Mouse (Mus musculus) embryonic facial prominence, embryonic 13.5 days (tissue): ENCODE measurements around the gene Supt6. TPM values are rescaled to one million over a fixed set of nuclear protein-coding genes. Genes with fewer than 3 reads are reported as not detected.

Source experiments
- ATAC-seq: fragments of 200-750 bp; cut with Nextera tagmentation; 2 replicates; pipeline ENCODE4 v1.8.0; 2017; ENCODE audit warnings: low read depth; ENCODE audit not compliant: insufficient number of reproducible peaks, insufficient read depth, low FRiP score, low TSS enrichment
- H3K27ac ChIP-seq: fragments of 300-500 bp; sonication (generic); 2 replicates; pipeline ENCODE4 v1.5.1; 2015; ENCODE audit warnings: moderate library complexity, mild to moderate bottlenecking, inconsistent platforms
- H3K27me3 ChIP-seq: fragments of 300-500 bp; sonication (generic); 2 replicates; pipeline ENCODE4 v1.6.1; 2015; ENCODE audit warnings: mild to moderate bottlenecking, inconsistent platforms
- H3K36me3 ChIP-seq: fragments of 300-500 bp; sonication (generic); 2 replicates; pipeline ENCODE4 v1.6.1; 2015; ENCODE audit warnings: mild to moderate bottlenecking, inconsistent platforms
- H3K4me1 ChIP-seq: fragments of 300-500 bp; sonication (generic); 2 replicates; pipeline ENCODE4 v1.6.1; 2015; ENCODE audit warnings: inconsistent platforms
- H3K4me2 ChIP-seq: fragments of 300-500 bp; sonication (generic); 2 replicates; pipeline ENCODE4 v1.6.1; 2015; ENCODE audit warnings: moderate library complexity, mild to moderate bottlenecking, inconsistent platforms
- H3K4me3 ChIP-seq: fragments of 300-500 bp; sonication (generic); 2 replicates; pipeline ENCODE4 v1.5.1; 2015; ENCODE audit warnings: mild to moderate bottlenecking, inconsistent platforms
- H3K9ac ChIP-seq: fragments of 300-500 bp; sonication (generic); 2 replicates; pipeline ENCODE4 v1.6.1; 2015; ENCODE audit warnings: mild to moderate bottlenecking, inconsistent platforms
- H3K9me3 ChIP-seq: fragments of 300-500 bp; sonication (generic); 2 replicates; pipeline ENCODE4 v1.6.1; 2016; ENCODE audit warnings: inconsistent platforms
- WGBS: fragments of 180-500 bp; shearing (Covaris S2); methylation state at CpG from one replicate; pipeline ENCODE4 v1.1.7; 2015; ENCODE audit warnings: mixed read lengths; 5-methylcytosine and 5-hydroxymethylcytosine counted together
- polyA plus RNA-seq: library from polyadenylated mRNA; unstranded; fragments of >200 nt; fragmentation: Nextera tagmentation; extraction: Ambion mirVana; gene quantifications from 2 replicates; pipeline ENCODE4 v1.2.1, GENCODE M21; 2015

Supt6 gene
- polyA plus RNA-seq, 1 experiment from 2014 or later = 30.3 TPM

- ATAC-seq = no peak
Measured at GRCm38 (mm10) chr11:78215709-78216317, 30.0 kb downstream of the Supt6 start.

GRCm38 (mm10) chr11:78213086-78213817 is 32.5 kb downstream of the Supt6 start:
- Histone ChIP-seq H3K4me1 (no peaks in the 10 kb centered on the region), H3K9me3 (no peaks in the 10 kb centered on the region), H3K36me3 (peaks cover 98% of the 10 kb centered on the region), H3K4me3 (no peak overlapping the region), H3K9ac (no peak overlapping the region), H3K4me2 (no peak overlapping the region), H3K27ac (no peak overlapping the region), H3K27me3 (no peaks in the 10 kb centered on the region)
- ATAC-seq = no peak
- WGBS = 95% methylated on average over 14 of the region's 14 CpGs

More at GRCm38 (mm10) chr11:78215709-78216317, 30.0 kb downstream of the Supt6 start:
- H3K9me3 ChIP-seq = no peaks in the 10 kb centered on the region
- H3K9ac ChIP-seq = no peak overlapping the region
- WGBS = 89% methylated on average over 11 of the region's 11 CpGs
- no peak overlapping the region for H3K4me3 ChIP-seq
- H3K36me3 ChIP-seq = peaks cover 97% of the 10 kb centered on the region
- H3K27ac ChIP-seq = no peak overlapping the region
- H3K4me1 ChIP-seq = no peaks in the 10 kb centered on the region
- no peaks in the 10 kb centered on the region for H3K27me3 ChIP-seq
- H3K4me2 ChIP-seq = no peak overlapping the region

GRCm38 (mm10) chr11:78211513-78211912 is 34.3 kb downstream of the Supt6 start:
- no peaks in the 10 kb centered on the region for H3K27me3 ChIP-seq

GRCm38 (mm10) chr11:78210615-78211014 is 35.2 kb downstream of the Supt6 start:
- no peaks in the 10 kb centered on the region for H3K9me3 ChIP-seq
- 68% methylated on average over 7 of the region's 7 CpGs for WGBS
- no peak overlapping the region for H3K27ac ChIP-seq
- no peak overlapping the region for H3K4me2 ChIP-seq
- ATAC-seq = no peak
- peaks cover 99% of the 10 kb centered on the region for H3K36me3 ChIP-seq
- no peak overlapping the region for H3K4me3 ChIP-seq
- H3K27me3 ChIP-seq = no peaks in the 10 kb centered on the region
- no peaks in the 10 kb centered on the region for H3K4me1 ChIP-seq
- no peak overlapping the region for H3K9ac ChIP-seq

More at GRCm38 (mm10) chr11:78211513-78211912, 34.3 kb downstream of the Supt6 start:
- Histone ChIP-seq H3K9ac (no peak overlapping the region), H3K4me1 (no peaks in the 10 kb centered on the region), H3K36me3 (peaks cover 99% of the 10 kb centered on the region), H3K9me3 (no peaks in the 10 kb centered on the region), H3K27ac (no peak overlapping the region), H3K4me2 (no peak overlapping the region), H3K4me3 (no peak overlapping the region)
- WGBS = 80% methylated on average over 5 of the region's 5 CpGs
- ATAC-seq = no peak

GRCm38 (mm10) chr11:78209886-78210285 is 35.9 kb downstream of the Supt6 start:
- Histone ChIP-seq H3K4me3 (no peak overlapping the region), H3K9ac (no peak overlapping the region), H3K27me3 (no peaks in the 10 kb centered on the region), H3K9me3 (no peaks in the 10 kb centered on the region), H3K27ac (no peak overlapping the region), H3K4me1 (no peaks in the 10 kb centered on the region), H3K36me3 (peaks cover 100% of the 10 kb centered on the region), H3K4me2 (no peak overlapping the region)
- ATAC-seq = no peak
- WGBS = 93% methylated on average over 6 of the region's 6 CpGs

- Histone ChIP-seq H3K9ac (no peak overlapping the region), H3K36me3 (peaks cover 93% of the 10 kb centered on the region), H3K27me3 (no peaks in the 10 kb centered on the region), H3K9me3 (no peaks in the 10 kb centered on the region), H3K4me3 (no peak overlapping the region), H3K27ac (no peak overlapping the region), H3K4me1 (no peaks in the 10 kb centered on the region), H3K4me2 (no peak overlapping the region)
- WGBS = 89% methylated on average over 7 of the region's 7 CpGs
- ATAC-seq = no peak
Measured at GRCm38 (mm10) chr11:78207190-78207589, 38.6 kb downstream of the Supt6 start.

GRCm38 (mm10) chr11:78205361-78206206 is 40.2 kb downstream of the Supt6 start:
- Histone ChIP-seq H3K9me3 (no peaks in the 10 kb centered on the region), H3K27ac (no peak overlapping the region), H3K27me3 (no peaks in the 10 kb centered on the region), H3K4me1 (no peaks in the 10 kb centered on the region), H3K4me3 (no peak overlapping the region), H3K9ac (no peak overlapping the region), H3K4me2 (no peak overlapping the region), H3K36me3 (peaks cover 77% of the 10 kb centered on the region)
- WGBS = 79% methylated on average over 13 of the region's 13 CpGs
- no peak for ATAC-seq

GRCm38 (mm10) chr11:78204287-78204686 is 41.5 kb downstream of the Supt6 start:
- no peak overlapping the region for H3K4me2 ChIP-seq
- 85% methylated on average over 6 of the region's 6 CpGs for WGBS
- H3K36me3 ChIP-seq = peaks cover 64% of the 10 kb centered on the region
- H3K27ac ChIP-seq = no peak overlapping the region
- no peak for ATAC-seq
- no peak overlapping the region for H3K4me3 ChIP-seq
- no peaks in the 10 kb centered on the region for H3K4me1 ChIP-seq
- H3K9me3 ChIP-seq = no peaks in the 10 kb centered on the region
- H3K27me3 ChIP-seq = no peaks in the 10 kb centered on the region
- H3K9ac ChIP-seq = no peak overlapping the region

- H3K27me3 ChIP-seq = no peaks in the 10 kb centered on the region
- peaks cover 45% of the 10 kb centered on the region for H3K36me3 ChIP-seq
- WGBS = 95% methylated on average over 3 of the region's 3 CpGs
- no peak overlapping the region for H3K4me3 ChIP-seq
- no peaks in the 10 kb centered on the region for H3K4me1 ChIP-seq
- no peak overlapping the region for H3K9ac ChIP-seq
- no peaks in the 10 kb centered on the region for H3K9me3 ChIP-seq
- H3K27ac ChIP-seq = no peak overlapping the region
- no peak overlapping the region for H3K4me2 ChIP-seq
- no peak for ATAC-seq
Measured at GRCm38 (mm10) chr11:78202372-78202771, 43.4 kb downstream of the Supt6 start.

GRCm38 (mm10) chr11:78195101-78195863 is 50.5 kb downstream of the Supt6 start:
- Histone ChIP-seq H3K4me3 (peak overlapping the region; percentile 50), H3K36me3 (peaks cover 31% of the 10 kb centered on the region), H3K4me2 (peak overlapping the region; percentile 68), H3K27me3 (no peaks in the 10 kb centered on the region), H3K9ac (peak overlapping the region; percentile 64), H3K4me1 (peaks cover 14% of the 10 kb centered on the region), H3K27ac (no peak overlapping the region), H3K9me3 (no peaks in the 10 kb centered on the region)
- ATAC-seq = no peak
- 53% methylated on average over 23 of the region's 23 CpGs for WGBS
